Mouse (Mus musculus) embryonic facial prominence, embryonic 10.5 days (tissue): ENCODE measurements around the gene Vmn2r99. TPM values are rescaled to one million over a fixed set of nuclear protein-coding genes. Genes with fewer than 3 reads are reported as not detected.

Source experiments
- DNase-seq: peaks from one replicate; pipeline ENCODE4 v3.0.0-alpha.2; 2017; ENCODE audit warnings: low spot score
- H3K27ac ChIP-seq: fragments of 300-500 bp; sonication (generic); replicated peaks from 2 replicates; pipeline ENCODE4 v1.5.1; 2016; ENCODE audit warnings: mild to moderate bottlenecking
- H3K27me3 ChIP-seq: fragments of 300-500 bp; sonication (generic); replicated peaks from 2 replicates; pipeline ENCODE4 v1.6.1; 2016; ENCODE audit warnings: low read depth, mild to moderate bottlenecking; ENCODE audit not compliant: poor library complexity, severe bottlenecking
- H3K36me3 ChIP-seq: fragments of 300-500 bp; sonication (generic); replicated peaks from 2 replicates; pipeline ENCODE4 v1.6.1; 2016; ENCODE audit warnings: mild to moderate bottlenecking, moderate library complexity
- H3K4me1 ChIP-seq: fragments of 300-500 bp; sonication (generic); 2 replicates; pipeline ENCODE4 v1.6.1; 2016
- H3K4me3 ChIP-seq: fragments of 300-500 bp; sonication (generic); 2 replicates; pipeline ENCODE4 v1.5.1; 2016; ENCODE audit warnings: mild to moderate bottlenecking, moderate library complexity
- H3K9me3 ChIP-seq: fragments of 300-500 bp; sonication (generic); 2 replicates; pipeline ENCODE4 v1.6.1; 2016; ENCODE audit warnings: mild to moderate bottlenecking
- WGBS: fragments of 180-500 bp; shearing (Covaris S2); methylation state at CpG from one replicate; pipeline ENCODE4 v1.1.7; 2016; 5-methylcytosine and 5-hydroxymethylcytosine counted together
- polyA plus RNA-seq: library from polyadenylated mRNA; unstranded; fragments of >200 nt; fragmentation: Nextera tagmentation; extraction: Ambion mirVana; gene quantifications from 2 replicates; pipeline ENCODE4 v1.2.1, GENCODE M21; 2016

The Vmn2r99 gene
- not detected in 2 replicates for polyA plus RNA-seq

- no peaks in the 10 kb centered on the region for H3K27me3 ChIP-seq
- H3K36me3 ChIP-seq, result no peaks in the 10 kb centered on the region
- H3K4me1 ChIP-seq, result no peaks in the 10 kb centered on the region
- no peak for DNase-seq
- H3K4me3 ChIP-seq, result no peak within 1 kb of the TSS
- no peak within 1 kb of the TSS for H3K27ac ChIP-seq
- peaks cover 3% of the 10 kb centered on the region; the same call in 1 of the 2 replicates for H3K9me3 ChIP-seq
Measured at GRCm38 (mm10) chr17:19361649-19362048, at the start of gene Vmn2r99. Gene Vmn2r99, plus strand, starts transcription at chr17:19361949.

GRCm38 (mm10) chr17:19437623-19438022 is 75.9 kb downstream of the Vmn2r99 start:
- Histone ChIP-seq H3K27ac (no peak overlapping the region), H3K9me3 (peaks cover 47% of the 10 kb centered on the region), H3K27me3 (no peaks in the 10 kb centered on the region), H3K36me3 (no peaks in the 10 kb centered on the region), H3K4me3 (no peak overlapping the region), H3K4me1 (no peaks in the 10 kb centered on the region)
- 94% methylated on average over 3 of the region's 3 CpGs for WGBS
- DNase-seq, result no peak

- H3K4me1 ChIP-seq, result no peaks in the 10 kb centered on the region
- H3K36me3 ChIP-seq, result no peaks in the 10 kb centered on the region
- peaks cover 54% of the 10 kb centered on the region for H3K9me3 ChIP-seq
- H3K4me3 ChIP-seq, result no peak overlapping the region
- WGBS, result 93% methylated on average over 1 of the region's 1 CpGs
- no peaks in the 10 kb centered on the region for H3K27me3 ChIP-seq
- no peak for DNase-seq
- H3K27ac ChIP-seq, result no peak overlapping the region
Measured at GRCm38 (mm10) chr17:19444932-19445331, 83.2 kb downstream of the Vmn2r99 start.

Other genes with a start within 250 kb of the Vmn2r99 start
- gene Vmn2r100, start 142.8 kb downstream of the Vmn2r99 start, polyA plus RNA-seq, result not detected in 2 replicates
- not detected in 2 replicates for gene Vmn2r101, start 215.3 kb downstream of the Vmn2r99 start, polyA plus RNA-seq